Mouse (Mus musculus): ENCODE data around the gene Rpl27a. TPM values are rescaled to one million over a fixed set of nuclear protein-coding genes. Genes with fewer than 3 reads are reported as not detected.

Gene Rpl27a
- total RNA-seq, 4 experiments from 2014 or later, result 66.8 to 96.7 (median 83.2) TPM

GRCm38 (mm10) chr7:109524763-109525162 lies 5.8 kb downstream of the Rpl27a start:
- DNase-seq (ENCODE audit: low spot score in 2 of 2), result no peak

DNA sequence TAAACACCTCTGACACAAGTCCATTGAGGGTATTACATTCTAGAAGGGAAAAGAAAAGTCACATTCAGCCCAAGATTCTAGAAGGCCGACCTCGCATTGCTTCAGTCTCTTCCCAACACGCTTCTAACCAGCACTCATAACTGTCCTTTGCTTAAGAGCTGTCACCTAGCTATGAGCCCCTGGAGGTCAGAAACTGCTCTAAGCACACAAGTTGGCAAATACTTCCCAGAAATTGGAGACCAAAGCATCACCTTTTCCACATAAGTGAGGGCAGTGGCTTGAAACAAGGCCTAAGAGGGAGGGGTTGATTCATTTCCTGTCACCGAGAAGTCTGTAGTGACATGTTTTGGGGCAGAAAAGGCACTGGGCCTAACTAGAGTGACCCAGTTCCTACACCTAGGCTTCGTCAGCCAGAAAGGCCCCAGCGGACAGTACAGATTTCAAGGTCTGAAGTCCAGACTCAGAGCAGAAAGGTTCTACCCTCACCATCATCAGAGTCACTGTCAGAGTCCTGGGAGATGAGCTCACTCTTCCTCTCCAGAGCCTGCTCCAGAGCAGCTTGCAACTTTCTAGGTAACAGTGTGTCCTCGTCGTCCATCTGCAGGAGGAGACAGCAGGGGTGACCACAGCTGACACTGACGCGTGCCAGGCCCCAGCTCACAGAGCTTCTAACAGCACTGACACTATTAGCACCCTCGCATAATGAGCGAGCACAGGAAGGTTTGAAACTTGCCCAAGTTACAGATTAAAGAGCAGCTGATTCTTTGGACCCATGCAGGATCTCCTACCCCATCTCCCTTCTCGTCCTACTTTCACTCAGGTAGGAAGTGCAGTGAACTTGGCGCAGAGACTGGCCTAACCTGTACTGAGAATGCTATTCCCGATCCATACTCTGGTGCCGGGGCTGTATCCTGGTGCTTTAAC lies 7.1 kb downstream of the Rpl27a start:
- DNase-seq (ENCODE audit: low spot score in 2 of 2), result no peak

- DNase-seq (ENCODE audit: low spot score in 2 of 2), result no peak
These were observed 8.6 kb downstream of the Rpl27a start for GRCm38 (mm10) chr7:109527536-109527935.

DNA sequence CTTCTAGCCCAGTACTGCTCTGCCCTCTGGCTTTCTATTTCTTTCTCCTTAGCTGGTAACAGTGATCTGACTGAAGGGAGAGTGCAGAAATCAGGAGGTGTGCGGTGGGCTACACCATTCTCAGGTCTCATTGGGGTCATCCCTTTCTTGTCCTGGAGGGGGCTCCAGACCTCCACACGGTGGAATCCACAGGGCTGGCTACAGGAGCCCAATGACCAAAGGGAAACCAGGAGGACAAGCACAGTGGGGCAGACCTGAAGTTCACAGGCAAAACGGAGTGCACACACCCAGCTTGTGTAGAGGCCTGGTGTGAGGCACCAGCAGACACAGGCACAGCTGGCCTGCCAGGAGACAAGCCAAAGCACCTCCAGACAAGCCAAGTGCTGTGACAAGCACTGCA lies 9.4 kb downstream of the Rpl27a start:
- peak; percentile 32 to 50 for DNase-seq (ENCODE audit: low spot score in 2 of 2)

GRCm38 (mm10) chr7:109529741-109530140 lies 10.8 kb downstream of the Rpl27a start:
- no peak for DNase-seq (ENCODE audit: low spot score in 2 of 2)

GRCm38 (mm10) chr7:109531501-109531900 lies 12.6 kb downstream of the Rpl27a start:
- DNase-seq (ENCODE audit: low spot score in 2 of 2), result no peak

GRCm38 (mm10) chr7:109532691-109533090 lies 13.7 kb downstream of the Rpl27a start:
- no peak for DNase-seq (ENCODE audit: low spot score in 2 of 2)

DNA sequence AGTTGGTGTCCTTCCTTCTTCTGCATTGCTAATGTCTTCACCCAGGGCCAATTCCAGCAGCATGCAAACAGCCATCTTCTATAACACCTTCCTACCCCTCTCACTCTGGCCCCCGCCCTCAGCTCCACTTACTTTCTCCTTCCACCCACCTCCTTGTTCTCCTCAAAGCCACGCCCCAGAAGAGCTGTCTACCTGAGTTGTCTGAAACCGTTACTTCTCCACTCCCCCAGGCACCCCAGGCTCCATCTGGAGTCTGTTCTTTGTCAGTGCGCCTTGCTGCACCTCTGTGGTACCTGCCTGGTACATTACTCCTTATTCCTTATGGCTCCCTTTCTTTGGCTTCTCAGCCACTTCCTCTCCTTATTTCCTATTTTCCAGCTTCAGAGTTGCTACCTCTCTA lies 14.2 kb downstream of the Rpl27a start:
- no peak for DNase-seq (ENCODE audit: low spot score in 2 of 2)

DNA sequence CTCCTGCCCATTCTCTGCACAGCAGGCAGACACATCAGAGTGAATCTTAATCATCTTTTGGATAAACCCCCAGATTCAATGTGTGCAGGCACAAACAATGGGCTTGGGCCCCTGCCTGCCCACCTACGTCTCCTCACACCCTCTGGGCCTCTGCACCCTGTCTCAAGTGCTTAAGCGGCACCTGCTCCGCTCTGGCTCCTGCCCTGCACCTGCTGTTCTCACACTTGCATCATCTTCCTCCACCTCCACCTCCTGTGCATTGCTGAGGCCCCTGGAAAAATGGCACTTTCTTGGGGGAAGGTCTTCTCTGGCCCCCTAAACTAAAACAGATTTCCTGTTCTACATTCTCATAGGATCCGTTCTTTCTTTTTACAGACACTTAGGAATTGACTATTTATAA lies 14.9 kb downstream of the Rpl27a start:
- no peak for DNase-seq (ENCODE audit: low spot score in 2 of 2)

DNA sequence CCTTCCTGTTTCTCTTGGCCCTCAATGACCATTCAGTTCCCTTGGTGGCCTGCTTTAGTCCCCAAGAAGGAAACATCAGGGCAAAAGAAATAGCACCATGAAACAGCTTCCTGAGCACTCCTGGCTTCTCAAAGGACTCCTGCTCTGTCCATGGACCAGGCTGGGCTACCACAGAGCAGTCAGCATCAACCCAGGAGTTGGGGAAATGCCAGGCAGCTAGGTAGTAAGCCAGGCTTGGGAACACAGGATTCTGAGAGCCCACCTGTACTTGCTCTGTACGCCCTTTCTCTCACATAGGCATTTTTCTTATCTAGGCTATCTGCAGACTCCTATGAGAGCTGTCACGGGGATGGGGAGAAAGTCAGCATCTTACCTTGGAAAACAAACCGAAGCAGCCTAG lies 16.0 kb downstream of the Rpl27a start:
- no peak for DNase-seq (ENCODE audit: low spot score in 2 of 2)

GRCm38 (mm10) chr7:109536451-109536946 lies 17.6 kb downstream of the Rpl27a start:
- DNase-seq (ENCODE audit: low spot score in 2 of 2), result peak; percentile 58 to 81

- no peak for DNase-seq (ENCODE audit: low spot score in 2 of 2)
These were observed 22.0 kb downstream of the Rpl27a start for GRCm38 (mm10) chr7:109540902-109541301.

- no peak for DNase-seq (ENCODE audit: low spot score in 2 of 2)
These were observed 22.8 kb downstream of the Rpl27a start for GRCm38 (mm10) chr7:109541609-109542363.

GRCm38 (mm10) chr7:109542364-109542628 lies 23.3 kb downstream of the Rpl27a start:
- no peak for DNase-seq (ENCODE audit: low spot score in 2 of 2)

GRCm38 (mm10) chr7:109544792-109545191 lies 25.8 kb downstream of the Rpl27a start:
- DNase-seq (ENCODE audit: low spot score in 2 of 2), result no peak

DNA sequence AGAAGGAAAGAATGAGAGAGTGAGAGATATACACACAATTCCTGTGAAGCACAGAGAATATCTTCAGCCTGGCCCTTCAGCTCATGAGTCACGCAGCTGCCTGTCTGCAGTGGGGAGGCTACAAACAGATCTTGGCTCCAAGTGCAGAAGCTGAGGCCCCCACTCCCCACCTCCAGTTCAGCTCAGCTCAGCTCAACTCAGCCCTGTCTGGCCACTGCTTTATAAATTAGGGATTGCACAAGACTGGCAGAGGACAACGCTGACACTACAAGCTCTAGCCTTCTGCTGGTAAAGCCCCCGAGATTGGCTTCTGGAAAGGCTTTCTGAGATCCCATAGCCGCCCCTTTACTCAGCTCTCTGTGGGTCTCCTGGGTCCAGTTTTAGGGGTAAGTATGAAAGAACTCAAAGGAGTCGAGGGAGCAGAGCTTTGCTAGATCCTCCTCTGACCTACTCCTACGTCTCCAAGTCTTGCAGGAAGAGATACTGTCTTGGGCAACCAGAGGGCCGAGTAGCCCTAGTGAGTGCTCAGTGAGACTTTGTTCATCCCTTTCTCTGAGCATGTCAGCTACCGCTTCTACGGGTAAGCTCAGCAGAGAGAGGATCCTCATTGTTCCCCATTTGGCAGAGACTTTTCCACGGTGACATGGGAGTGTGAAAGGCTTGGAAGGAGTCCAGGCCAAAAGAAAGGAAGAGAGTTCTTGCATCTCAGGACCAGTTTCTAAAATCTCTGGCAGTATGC lies 26.5 kb downstream of the Rpl27a start:
- peak in 1 of 2 experiments; percentile 40 for DNase-seq (ENCODE audit: low spot score in 2 of 2)

DNA sequence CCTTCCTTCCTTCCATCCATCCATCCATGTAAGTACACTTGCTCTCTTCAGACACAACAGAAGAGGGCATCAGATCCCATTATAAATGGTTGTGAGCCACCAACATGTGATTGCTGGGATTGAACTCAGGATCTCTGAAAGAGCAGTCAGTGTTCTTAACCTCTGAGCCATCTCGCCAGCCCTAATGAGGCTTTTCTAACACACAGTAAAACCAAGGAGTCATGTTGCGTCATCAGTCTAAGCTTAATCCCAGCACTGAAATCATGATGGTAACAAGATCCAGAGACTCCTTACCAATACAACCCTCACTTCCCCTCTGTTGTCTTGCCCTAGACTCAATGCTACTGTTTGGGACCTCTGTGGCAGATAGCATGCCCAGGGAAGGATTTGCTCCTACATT lies 27.2 kb downstream of the Rpl27a start:
- no peak for DNase-seq (ENCODE audit: low spot score in 2 of 2)

DNA sequence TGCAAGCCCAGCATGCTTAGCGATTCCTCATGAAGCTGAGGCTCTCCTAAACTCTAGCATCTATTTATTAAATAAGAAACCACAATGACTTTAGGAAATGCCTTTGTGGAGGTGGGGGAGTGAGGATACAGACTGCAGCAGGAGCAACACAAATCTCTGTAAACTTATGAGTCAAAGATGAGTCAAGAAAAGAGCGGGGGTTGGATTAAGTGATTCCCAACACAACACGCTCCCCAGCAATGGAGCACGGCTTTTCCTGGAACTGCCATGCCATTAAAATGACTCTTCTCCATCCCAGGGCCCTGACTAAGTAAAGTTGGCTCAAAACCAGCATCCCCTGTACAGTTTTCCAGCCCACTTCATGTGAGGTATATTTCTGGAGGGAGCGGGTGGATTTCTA lies 27.8 kb downstream of the Rpl27a start:
- no peak for DNase-seq (ENCODE audit: low spot score in 2 of 2)

GRCm38 (mm10) chr7:109559536-109559935 lies 40.6 kb downstream of the Rpl27a start:
- DNase-seq (ENCODE audit: low spot score in 2 of 2), result peak; percentile 28 to 58

DNA sequence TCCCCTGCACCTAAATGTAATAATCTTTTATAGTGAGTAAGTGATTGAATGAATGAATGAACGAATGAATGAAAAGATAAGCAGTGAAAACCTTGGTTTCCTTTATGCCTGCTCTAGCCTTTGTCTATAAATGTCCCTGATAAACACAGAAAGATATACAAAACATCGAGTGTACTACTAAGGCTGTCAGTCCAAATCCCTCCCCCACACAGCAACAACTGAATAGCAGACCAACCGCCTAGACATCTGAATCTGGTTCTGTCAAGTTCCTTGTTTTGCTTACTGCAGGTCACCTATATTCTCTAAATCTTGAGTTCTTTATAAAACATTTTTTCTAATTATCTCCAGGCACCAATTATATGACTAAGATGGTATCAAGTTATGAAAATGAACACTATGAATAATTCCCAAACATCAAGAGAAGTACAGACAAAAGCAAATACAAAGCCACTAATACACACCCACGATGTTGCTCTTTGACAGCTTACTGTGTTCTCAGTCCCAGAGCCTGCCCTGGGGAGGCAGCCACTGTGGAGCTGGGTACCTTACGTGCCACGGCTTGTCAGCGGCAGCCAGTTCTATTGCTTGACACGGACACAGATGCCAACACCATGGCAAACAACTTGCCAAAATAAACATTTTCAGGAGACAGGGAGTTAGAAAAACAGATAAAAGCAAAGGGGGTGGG lies 42.7 kb downstream of the Rpl27a start:
- no peak for DNase-seq (ENCODE audit: low spot score in 2 of 2)

- DNase-seq (ENCODE audit: low spot score in 2 of 2), result no peak
These were observed 43.2 kb downstream of the Rpl27a start for GRCm38 (mm10) chr7:109562154-109562599.
